Mouse (Mus musculus) cerebellum, postnatal 4 days (tissue): ENCODE results near the gene Necab3.

ENCODE experiments used
- DNase-seq, 2 experiments: peaks; one replicate each; pipeline ENCODE4 v3.0.0; 2022; ENCODE audit warnings: low spot score in 2 of 2, mixed read lengths in 1 of 2

Necab3 gene

GRCm38 (mm10) chr2:154558264-154559039 lies at the start of gene Necab3:
Gene Necab3, minus strand, starts transcription at chr2:154558890.
- peak in 1 of 2 experiments; percentile 66 for DNase-seq

DNA sequence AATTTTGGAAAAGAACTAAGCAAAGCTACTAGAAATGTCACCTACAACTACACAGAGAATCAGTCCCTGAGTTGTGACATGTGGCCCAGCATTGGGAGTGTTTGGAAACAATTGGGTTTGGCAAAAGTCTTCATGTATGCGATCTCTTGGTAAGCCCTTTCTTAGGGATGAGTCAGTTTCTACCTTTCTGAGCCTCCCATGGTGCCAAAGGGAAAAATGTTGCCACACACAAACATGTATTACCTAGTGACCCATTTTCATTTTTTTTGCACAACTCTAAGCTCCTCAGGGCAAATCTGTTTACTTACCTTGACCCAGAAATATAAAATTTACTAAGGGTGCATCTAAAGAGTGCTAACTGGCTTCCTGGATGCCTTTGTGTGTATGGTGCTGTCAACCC lies 48.3 kb upstream of the Necab3 start:
- no peak for DNase-seq

DNA sequence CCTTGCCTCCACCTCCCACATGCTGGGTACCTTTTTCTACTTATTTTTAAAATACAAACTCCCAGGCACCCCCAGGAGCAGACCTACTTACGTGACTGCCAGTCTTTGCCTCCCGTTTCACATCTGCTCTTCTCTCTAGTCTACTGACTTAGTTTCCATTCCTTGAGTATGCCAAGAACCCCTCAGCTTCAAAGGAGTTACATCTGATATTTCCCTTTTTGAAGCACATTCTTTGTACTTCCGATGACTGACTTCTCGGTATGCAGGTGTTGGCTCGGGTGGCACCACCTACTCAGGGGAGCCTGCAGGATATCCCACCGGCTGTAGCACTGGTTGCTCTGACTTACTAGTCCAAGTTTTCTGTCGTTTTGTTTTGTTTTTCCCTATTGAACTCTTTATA lies 45.5 kb upstream of the Necab3 start:
- DNase-seq: no peak

DNA sequence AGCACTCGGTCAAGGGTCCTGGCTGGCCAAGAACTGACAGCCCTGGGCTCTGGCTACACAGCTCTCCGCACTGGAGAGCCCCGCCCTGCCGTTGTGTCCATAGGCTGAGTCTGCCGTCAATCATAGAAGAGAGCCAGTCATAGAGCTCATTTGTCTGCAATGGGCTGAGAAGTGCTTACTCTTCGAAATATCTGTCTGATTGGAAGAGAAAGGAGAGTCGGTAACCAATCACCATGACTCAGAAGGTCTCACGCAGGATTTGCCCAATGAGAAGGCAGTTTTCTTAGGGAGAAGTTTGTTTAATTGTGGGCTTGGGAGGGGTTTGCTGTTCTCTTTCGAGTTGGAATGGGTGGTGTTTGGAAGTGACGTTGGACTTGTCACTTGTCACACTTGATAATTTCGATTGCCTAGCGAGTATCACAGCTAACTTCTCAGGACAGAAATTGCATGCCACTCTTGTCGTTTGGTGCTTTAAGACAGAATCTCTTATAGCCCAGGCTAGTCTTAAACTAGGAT lies 45.0 kb upstream of the Necab3 start, which contains the start of gene Pxmp4:
Pxmp4 (minus strand) TSS at position 71 of the 516 bp plus-strand sequence.
- peak; percentile 99 to 100 for DNase-seq

DNA sequence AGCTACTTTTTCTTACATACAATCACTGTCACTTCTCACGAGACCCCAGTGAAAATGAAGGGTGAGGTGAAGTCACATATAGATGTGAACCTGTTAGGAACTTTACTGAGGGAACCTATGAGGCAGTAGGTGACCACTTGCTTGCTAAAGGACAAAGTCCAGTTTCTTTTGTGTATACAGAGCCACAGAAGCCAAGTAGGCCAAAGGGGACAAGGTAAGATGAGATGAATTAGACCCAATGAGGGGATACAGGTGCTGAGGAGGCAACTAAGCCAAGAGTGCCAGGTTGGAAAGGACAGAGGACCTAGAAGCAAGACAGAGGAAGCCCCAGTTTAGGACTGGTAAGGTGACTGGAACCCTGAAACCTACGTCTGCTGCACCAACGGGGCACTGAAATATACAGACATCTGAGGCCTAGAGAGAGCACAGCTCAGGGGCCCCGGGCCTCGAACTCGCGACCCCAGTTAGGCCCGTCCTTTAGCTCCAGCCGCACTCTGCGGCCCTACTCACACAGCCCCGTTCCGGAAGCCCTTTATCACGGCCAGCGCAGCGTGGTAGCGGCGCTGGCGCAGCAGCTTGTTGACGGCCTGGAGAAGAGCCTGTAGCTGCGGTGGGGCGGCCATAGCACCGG lies 44.4 kb upstream of the Necab3 start:
- DNase-seq: no peak

- DNase-seq: no peak
Observed at GRCm38 (mm10) chr2:154601324-154601723, 42.6 kb upstream of the Necab3 start.

- no peak for DNase-seq
Observed at GRCm38 (mm10) chr2:154600586-154600985, 41.9 kb upstream of the Necab3 start.

DNA sequence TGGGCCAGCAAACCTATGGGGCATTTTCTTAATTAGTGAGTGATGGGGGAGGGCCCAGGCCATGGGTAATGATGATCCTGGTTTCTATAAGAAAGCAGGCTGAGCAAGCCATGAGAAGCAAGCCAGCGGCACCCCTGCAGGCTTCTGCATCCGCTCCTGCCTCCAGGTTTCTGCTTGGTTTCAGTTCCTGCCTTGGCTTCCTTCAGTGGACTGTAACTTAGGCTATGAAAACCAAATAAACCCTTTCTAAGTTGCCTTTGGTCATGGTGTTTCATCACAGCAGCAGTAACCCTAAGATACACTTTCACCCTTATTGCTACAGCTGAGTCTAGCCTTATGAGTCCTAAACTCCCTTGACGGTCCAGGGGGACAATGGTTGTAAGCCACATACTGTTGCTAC lies 38.7 kb upstream of the Necab3 start:
- no peak for DNase-seq

DNA sequence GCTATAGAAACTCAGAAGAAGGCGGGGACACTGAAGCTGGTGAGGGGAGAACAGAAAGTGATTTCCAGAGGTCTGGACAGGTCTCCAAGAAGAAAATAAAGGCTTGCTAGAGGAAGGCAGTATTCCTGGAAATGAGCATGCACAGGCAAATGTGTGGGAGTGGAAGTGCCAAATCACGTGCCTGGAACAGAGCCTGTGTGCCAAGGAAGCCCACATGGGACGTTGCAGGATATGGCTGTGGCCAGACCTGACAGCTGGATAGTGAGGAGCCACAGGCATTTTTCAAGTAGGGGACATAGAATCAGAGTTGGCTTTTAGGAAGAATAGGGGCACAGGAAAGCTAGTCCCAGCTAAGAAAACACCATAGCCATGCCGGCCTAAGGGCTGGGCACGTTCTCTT lies 37.1 kb upstream of the Necab3 start:
- peak in 1 of 2 experiments; percentile 54 for DNase-seq

- no peak for DNase-seq
Observed at GRCm38 (mm10) chr2:154593025-154593424, 34.3 kb upstream of the Necab3 start.

- DNase-seq: no peak
Observed at GRCm38 (mm10) chr2:154591239-154591638, 32.5 kb upstream of the Necab3 start.

DNA sequence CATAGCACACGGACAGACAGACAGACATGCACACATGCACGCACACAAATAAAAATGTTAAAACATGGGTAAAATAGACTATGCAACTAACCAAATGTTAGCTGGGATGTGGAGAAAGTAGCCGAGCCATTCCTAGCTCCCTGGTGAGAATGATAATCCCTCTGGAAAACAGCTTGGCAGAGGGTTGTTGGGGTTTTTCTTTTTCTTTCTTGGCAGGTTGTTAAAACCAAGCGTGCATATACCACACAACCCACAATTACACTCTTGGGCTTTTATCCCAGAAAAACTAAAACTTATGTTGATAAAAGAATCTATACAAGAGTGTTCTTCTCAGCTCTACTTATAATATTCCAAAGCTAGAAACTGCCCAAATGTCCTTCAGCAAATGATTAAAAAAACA lies 30.4 kb upstream of the Necab3 start:
- no peak for DNase-seq

- peak; percentile 51 to 80 for DNase-seq
Observed at GRCm38 (mm10) chr2:154586405-154586804, 27.7 kb upstream of the Necab3 start.

- DNase-seq: peak in 1 of 2 experiments; percentile 42
Observed at GRCm38 (mm10) chr2:154584931-154585601, 26.4 kb upstream of the Necab3 start.

DNA sequence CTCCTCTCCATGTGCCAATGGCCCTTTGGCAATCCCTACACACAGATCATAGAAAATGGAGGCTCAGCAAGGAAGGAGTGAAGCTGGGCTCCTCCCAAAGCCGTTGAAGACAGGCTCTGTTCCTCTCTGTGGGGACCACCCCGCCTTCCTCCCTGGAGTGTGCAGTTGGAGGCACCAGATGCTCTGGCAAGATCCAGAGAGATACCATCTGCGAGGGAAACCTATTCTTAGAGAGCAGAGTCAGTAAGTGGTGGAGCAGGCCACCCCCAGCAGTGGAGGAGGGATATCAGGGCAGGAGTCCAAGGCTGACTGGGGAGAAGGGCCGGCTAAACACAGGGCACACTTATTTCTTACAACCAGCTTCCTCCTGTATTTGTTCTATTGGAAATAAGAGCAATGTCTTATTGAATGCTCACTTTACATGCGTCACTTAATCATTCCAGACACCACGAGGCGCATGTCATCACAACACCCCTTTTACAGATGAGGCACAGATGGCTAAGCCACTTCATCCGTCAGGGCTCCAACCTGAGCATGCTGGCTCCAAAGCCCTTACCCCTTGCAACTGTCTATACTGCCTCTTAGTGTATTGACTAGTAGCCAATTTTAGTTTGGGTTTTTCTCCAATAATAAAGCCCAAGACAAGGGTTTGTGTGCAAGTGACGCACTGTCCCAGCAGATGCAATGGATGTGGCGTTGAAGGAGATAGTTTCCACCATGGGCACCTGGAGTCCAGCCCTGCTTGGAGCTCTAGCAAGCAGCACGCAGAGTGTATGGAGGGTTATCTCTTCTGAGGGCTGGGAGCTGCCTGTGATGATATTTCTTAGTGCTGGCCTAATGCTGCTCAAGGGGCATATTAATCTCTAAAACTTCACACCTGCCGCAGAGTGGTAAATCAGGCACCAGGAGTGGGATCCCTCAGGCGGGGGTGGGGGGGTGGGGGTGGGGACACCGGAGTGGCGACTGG lies 25.5 kb upstream of the Necab3 start:
- peak in 1 of 2 experiments; percentile 70 for DNase-seq

DNA sequence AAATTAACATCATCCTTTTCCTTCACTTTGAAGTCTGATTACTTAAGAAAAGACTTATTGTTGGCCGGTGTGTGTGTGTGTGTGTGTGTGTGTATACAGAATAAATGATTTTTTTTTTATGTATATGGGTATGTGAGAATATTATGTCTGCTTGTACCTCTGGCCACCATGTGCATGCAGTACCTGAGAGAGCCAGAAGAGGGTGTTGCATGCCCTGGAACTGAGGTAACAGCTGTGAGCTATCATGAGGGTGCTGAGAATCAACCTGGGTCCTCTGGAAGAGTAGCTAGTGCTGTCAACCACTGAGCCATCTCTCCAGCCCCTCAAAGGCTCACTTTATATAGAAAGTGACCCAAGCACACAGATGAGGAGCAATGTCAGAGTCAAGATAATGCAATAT lies 22.7 kb upstream of the Necab3 start:
- no peak for DNase-seq

DNA sequence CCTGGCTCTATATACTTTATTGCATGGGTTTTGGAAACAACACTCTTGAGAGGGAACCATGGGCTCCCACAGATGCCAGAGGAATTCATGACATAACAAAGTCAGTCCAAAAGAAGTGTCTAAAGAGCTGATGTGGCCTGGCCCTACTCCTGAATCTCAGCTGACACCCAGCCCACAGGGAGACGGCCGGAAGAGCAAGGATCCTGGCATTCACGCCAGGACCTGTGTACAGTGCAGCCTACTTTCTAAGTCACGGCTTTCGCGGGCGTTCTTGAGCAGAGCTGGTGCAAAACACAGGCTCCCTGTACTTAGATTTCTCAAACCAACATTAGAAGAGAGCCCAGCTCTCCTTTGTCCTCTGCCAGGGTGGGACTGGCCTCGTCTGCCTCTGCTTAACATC lies 21.9 kb upstream of the Necab3 start:
- DNase-seq: no peak

GRCm38 (mm10) chr2:154577744-154578067 lies 19.0 kb upstream of the Necab3 start:
- no peak for DNase-seq

- DNase-seq: no peak
Observed at GRCm38 (mm10) chr2:154576876-154577743, 18.4 kb upstream of the Necab3 start.

DNA sequence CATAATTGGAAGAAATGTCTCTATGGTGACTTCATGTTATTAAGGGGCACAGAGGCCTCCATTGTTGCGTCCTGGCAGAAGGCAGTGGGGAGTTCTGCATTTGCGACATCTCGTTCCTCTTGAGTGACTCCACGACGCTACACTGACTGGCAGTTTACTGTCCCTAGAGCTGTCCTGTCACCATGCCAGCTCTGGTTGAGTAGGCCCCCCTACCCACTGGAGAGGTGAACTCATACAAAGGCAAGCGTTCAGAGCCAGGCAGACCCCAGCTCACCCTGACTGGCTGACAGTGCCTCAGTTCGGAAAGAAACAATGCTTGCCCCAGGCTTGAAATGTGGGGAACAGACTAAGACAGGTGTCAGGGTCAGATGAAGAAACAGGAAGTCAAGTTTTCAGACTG lies 15.6 kb upstream of the Necab3 start:
- DNase-seq: no peak
